Mouse (Mus musculus): Measurements from ENCODE around the gene Lce3d.

The Lce3d gene

DNA sequence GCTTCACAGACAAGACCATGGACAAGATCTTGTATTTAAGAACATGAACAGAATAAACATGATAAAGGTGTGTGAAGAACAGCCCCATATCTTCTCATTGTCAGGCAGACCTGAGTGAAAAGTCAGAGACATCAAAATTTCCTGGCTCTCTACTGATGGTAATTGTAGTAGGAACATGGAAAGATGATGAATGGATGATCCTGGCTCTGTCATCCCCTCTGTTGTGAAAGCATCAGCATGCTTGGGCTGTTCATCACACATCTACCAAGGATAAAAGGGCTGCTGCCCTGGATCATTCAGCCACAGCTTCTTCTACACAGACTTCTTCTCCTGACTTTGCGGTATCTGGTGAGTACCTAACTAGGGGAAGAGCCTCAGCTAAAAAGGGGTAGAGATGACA lies at the start of gene Lce3d:
Lce3d (plus strand) TSS at position 301 of the 400 bp plus-strand sequence.
- DNase-seq (ENCODE audit: extremely low read depth, low read depth, low spot score) = no peak

DNA sequence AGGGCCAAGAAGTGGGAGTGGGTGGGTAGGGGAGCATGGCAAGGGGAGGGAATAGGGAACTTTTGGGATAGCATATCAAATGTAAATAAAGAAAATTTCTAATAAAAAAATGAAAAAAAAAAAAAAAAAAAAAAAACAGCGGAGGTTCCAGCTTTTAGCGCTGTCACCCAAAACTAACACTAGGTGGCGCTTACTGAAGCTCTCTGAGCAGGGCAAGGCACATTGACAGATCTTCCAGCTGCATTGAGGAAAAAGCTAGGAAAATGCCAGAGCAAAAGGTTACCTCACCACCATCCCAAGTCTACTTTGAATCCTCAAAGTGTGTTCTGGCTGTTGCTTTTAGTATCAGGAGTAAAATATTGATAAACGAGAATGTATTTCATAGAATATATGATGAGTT lies 49.6 kb upstream of the Lce3d start:
- no peak for DNase-seq (ENCODE audit: extremely low read depth, low read depth, low spot score)

DNA sequence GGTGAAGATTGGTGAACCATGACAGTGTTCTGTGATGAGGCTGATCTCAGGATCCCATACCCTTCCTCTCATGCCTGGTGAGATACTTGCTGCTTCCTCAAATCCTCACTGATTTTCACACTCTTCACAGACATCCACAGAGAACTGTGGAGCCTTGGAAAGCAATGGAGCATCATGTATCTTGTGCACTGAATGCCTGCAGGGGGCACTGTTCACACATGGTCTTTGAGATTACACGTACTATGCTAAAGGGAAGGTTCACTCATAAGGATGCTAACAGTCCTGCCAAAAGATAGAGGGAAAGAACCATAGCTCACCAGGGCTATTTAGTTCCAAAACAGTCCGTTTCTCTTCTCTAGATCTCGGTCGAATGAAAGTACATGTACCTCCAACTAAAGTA lies 36.8 kb upstream of the Lce3d start:
- no peak for DNase-seq (ENCODE audit: extremely low read depth, low read depth, low spot score)

DNA sequence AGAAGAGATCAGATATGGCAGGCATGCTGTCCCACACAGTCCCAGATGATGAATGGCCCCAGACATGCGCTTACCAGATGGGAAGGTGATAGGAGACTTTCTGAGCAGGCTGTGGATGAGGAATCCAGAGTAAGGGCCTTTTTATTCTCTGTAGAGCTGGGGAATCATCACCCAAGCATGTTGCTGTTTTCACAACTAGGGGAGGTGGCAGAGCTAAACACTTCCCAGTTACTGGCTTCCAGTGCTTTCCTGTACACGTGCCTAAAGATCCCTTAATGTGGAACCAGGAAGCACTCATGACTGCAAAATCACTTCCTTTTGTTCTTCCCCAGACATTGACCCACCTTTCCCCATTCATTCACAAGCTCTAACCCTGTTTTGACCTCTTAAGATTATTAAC lies 31.1 kb upstream of the Lce3d start, which contains the start of gene Lce3a:
Lce3a (minus strand) TSS at position 101 of the 400 bp plus-strand sequence.
- no peak for DNase-seq (ENCODE audit: extremely low read depth, low read depth, low spot score)

DNA sequence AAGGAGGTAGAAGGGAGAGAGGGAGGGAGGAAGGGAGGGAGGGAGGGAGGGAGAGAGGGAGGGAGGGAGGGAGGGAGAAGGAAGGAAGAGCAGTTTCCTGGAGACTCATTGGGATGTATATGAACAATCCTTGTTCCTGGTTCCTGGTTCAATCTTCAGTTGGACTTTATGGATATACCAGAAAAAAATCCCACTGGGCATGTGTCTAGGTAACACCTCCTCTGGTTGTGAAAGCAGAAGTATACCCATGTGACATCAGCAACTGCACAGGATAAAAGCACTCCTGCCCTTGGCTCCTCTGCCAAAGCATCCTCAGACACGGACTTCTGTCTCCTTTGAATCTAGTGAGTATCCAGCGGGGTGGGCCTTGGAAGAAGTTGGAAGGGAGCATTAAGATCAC lies 24.5 kb upstream of the Lce3d start, which contains the start of gene Lce3b:
Lce3b (plus strand) TSS at position 301 of the 400 bp plus-strand sequence.
- DNase-seq (ENCODE audit: extremely low read depth, low read depth, low spot score) = no peak

DNA sequence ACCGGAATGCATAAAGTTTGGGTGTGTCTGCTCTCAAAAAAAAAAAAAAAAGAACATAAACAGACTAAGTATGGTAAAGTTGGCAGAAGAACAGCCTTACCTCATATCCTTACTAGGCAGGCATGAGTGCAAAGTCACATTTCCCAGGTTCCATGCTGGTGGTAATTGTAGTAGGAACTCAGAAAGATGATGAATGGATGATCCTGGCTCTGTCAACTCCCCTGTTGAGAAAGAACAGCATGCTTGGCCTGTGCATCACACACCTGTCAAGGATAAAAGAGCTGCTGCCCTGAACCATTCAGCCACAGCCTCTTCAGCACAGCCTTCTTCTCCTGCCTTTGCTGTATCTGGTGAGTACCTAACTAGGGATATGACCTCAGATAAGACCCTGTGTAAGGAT lies 13.0 kb upstream of the Lce3d start, which contains the start of gene Lce3c:
Lce3c (plus strand) TSS at position 301 of the 400 bp plus-strand sequence.
- DNase-seq (ENCODE audit: extremely low read depth, low read depth, low spot score) = no peak

- no peak for DNase-seq (ENCODE audit: extremely low read depth, low read depth, low spot score)
These were observed 9.6 kb downstream of the Lce3d start, which contains the start of gene Lce3e for GRCm38 (mm10) chr3:92966761-92967160. Gene Lce3e (plus strand): TSS chr3:92967061.

DNA sequence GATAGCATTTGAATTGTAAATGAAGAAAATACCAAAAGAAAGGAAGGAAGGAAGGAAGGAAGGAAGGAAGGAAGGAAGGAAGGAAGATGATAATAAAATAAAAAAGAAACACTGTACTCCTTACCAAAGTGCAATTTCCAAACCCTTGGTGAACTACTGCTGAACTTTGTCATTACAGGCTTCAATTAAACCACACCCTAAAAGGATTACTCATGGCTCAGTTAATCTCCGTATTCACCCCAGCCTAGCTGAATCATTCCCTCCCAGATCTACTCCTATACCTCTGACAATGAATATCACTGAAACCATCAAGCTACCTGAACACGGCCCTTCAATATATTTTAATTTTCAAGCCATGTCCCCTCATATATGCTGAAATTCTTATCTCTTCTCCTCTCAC lies 21.3 kb downstream of the Lce3d start:
- DNase-seq (ENCODE audit: extremely low read depth, low read depth, low spot score) = no peak

DNA sequence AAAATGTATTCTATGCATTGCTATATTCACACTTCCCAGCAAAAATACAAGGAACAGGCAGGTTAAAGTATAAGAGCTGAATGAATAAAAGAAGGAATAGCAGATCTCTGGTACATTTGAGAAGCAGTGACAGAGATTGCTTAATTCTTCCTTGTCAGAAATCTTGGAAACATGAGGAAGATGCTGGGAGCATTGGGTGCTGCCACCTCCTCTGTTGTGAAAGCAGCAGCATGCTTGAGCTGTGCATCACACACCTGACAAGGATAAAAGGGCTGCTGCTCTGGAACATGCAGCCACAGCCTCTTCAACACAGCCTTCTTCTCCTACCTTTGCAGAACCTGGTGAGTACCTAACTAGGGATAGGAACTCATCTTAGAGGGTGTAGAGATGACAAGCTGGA lies 34.7 kb downstream of the Lce3d start, which contains the start of gene Lce3f:
Lce3f (plus strand) TSS at position 301 of the 400 bp plus-strand sequence.
- DNase-seq (ENCODE audit: extremely low read depth, low read depth, low spot score) = no peak

- DNase-seq (ENCODE audit: extremely low read depth, low read depth, low spot score) = no peak
These were observed 41.5 kb downstream of the Lce3d start for GRCm38 (mm10) chr3:92998691-92999090.

DNA sequence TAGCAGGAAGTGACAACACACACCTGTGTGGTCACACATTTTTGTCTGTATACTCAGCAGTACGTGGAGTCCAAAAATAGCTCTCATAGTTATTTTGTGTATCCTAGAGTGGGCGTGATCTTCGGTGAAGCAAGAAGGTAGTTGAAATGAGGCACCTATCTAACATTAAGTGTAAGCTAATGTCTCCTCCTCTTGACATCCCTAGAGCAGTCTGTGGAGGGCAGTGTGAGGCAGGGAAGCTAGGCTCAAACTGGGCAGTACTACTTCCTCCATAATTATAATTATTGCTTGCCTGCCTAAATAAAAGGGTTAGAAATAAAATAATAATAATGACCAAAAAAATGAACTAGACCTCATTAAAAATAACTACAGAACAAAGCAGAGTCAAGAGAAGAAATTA lies 43.4 kb downstream of the Lce3d start:
- no peak for DNase-seq (ENCODE audit: extremely low read depth, low read depth, low spot score)

GRCm38 (mm10) chr3:93002843-93003242 lies 45.7 kb downstream of the Lce3d start:
- DNase-seq (ENCODE audit: extremely low read depth, low read depth, low spot score) = no peak

All from fat pad, adult 2 months (tissue).